ENCODE assay signal across 9 mouse cellular contexts in genomic region chr4:106955729-106956712, GRCm38 (mm10). TPM values are rescaled to one million over a fixed set of nuclear protein-coding genes. Genes with fewer than 3 reads are reported as not detected.
A peak's percentile ranks its signal among the peaks of the same experiment; 100 is the strongest.
DNase-seq lines count a peak whose midpoint lies in the region; ATAC-seq lines count a peak whose summit lies in the region.
"Had no signal": no experiment of that assay in that cellular context is flagged by ENCODE, and none has a peak within 500 bp of the region (broad histone marks: within the 10 kb centered on the region; RNA-seq: fewer than 3 reads in every experiment).

No protein-coding gene starts in this region.

- DNase-seq in kidney, adult 11 months: no peak
- peak; percentile 74 for DNase-seq in cerebellum, adult 9-10 months
- peak; percentile 81 for DNase-seq in heart, embryonic 10.5 days (ENCODE audit: low spot score)
- DNase-seq in layer of hippocampus, adult 9-11 months: peak; percentile 86
- DNase-seq in right cerebral cortex, postnatal 14 days: peak; percentile 34
- DNase-seq in adrenal gland, postnatal 4 days (ENCODE audit: low spot score in 2 of 2): no peak

- H3K9me3 ChIP-seq in kidney, embryonic 16.5 days (ENCODE audit: low read length): no peaks in the 10 kb centered on the region
- H3K9me3 ChIP-seq in heart, embryonic 10.5 days: no peaks in the 10 kb centered on the region
- no peaks in the 10 kb centered on the region for H3K9me3 ChIP-seq in lung, embryonic 16.5 days (ENCODE audit: control insufficient read depth, low read length)

- no peak overlapping the region for H3K4me2 ChIP-seq in kidney, embryonic 16.5 days (replicated peaks; ENCODE audit: low read depth, low read length)
- H3K4me2 ChIP-seq in lung, embryonic 16.5 days (ENCODE audit: low read depth, low read length): no peak overlapping the region

- H3K36me3 ChIP-seq in kidney, embryonic 16.5 days (ENCODE audit: insufficient read depth, low read length): peaks cover 4% of the 10 kb centered on the region; the same call in 1 of the 2 replicates
- H3K36me3 ChIP-seq in heart, embryonic 10.5 days: peaks cover 27% of the 10 kb centered on the region
- H3K36me3 ChIP-seq in lung, embryonic 16.5 days (ENCODE audit: control insufficient read depth, insufficient read depth, low read length): no peaks in the 10 kb centered on the region

- H3K27me3 ChIP-seq in kidney, embryonic 16.5 days (ENCODE audit: insufficient read depth, low read length): no peaks in the 10 kb centered on the region
- H3K27me3 ChIP-seq in heart, embryonic 10.5 days (ENCODE audit: insufficient read depth, poor library complexity, severe bottlenecking): no peaks in the 10 kb centered on the region
- H3K27me3 ChIP-seq in lung, embryonic 16.5 days (ENCODE audit: control insufficient read depth, insufficient read depth, low read depth, low read length): no peaks in the 10 kb centered on the region
- H3K27me3 ChIP-seq: Patski had no signal

- H3K4me3 ChIP-seq in kidney, embryonic 16.5 days (ENCODE audit: low read length): no peak overlapping the region
- peak overlapping the region; percentile 29; the same call in 1 of the 2 replicates for H3K4me3 ChIP-seq in heart, embryonic 10.5 days
- H3K4me3 ChIP-seq in lung, embryonic 16.5 days (ENCODE audit: low read length): no peak overlapping the region

- 44% methylated on average over 19 of the region's 19 CpGs for WGBS in kidney, embryonic 16.5 days
- 40% methylated on average over 19 of the region's 19 CpGs for whole genome bisulfite sequencing in heart, embryonic 10.5 days
- 22% methylated on average over 19 of the region's 19 CpGs for WGBS in lung, embryonic 16.5 days

- H3K27ac ChIP-seq in kidney, embryonic 16.5 days (ENCODE audit: low read length): 0 out of 2 replicates have a peak overlapping the region, but pooled peaks have one; percentile 5
- peak overlapping the region; percentile 75 for H3K27ac ChIP-seq in heart, embryonic 10.5 days
- H3K27ac ChIP-seq in lung, embryonic 16.5 days (ENCODE audit: low read length): peak overlapping the region; percentile 64

- H3K9ac ChIP-seq in kidney, embryonic 16.5 days (replicated peaks; ENCODE audit: low read length): no peak overlapping the region
- no peak overlapping the region for H3K9ac ChIP-seq in lung, embryonic 16.5 days (ENCODE audit: low read length)

- ATAC-seq in kidney, embryonic 16.5 days (ENCODE audit: low FRiP score, low TSS enrichment): peak; percentile 52; the same call in 1 of the 2 replicates
- peak; percentile 79 for ATAC-seq in lung, embryonic 16.5 days (ENCODE audit: low read depth)
- ATAC-seq: Patski had no signal

- peaks cover 52% of the 10 kb centered on the region for H3K4me1 ChIP-seq in kidney, embryonic 16.5 days (ENCODE audit: insufficient read depth, low read length)
- peaks cover 82% of the 10 kb centered on the region for H3K4me1 ChIP-seq in heart, embryonic 10.5 days
- peaks cover 37% of the 10 kb centered on the region for H3K4me1 ChIP-seq in lung, embryonic 16.5 days (replicated peaks; ENCODE audit: control insufficient read depth, insufficient read depth, low read length)

RNA-seq across cellular contexts. Expression of gene Ssbp3, which starts 45.5 kb away (rescaled TPM):
- polyA plus RNA-seq in kidney, embryonic 16.5 days (2015; fragmentation: Nextera tagmentation; extraction: Ambion mirVana): 66.4 and 79.4 TPM in 2 replicates
- 69.6 and 139 TPM in 2 replicates for polyA plus RNA-seq in heart, embryonic 10.5 days (2016; fragmentation: Nextera tagmentation; extraction: Ambion mirVana)
- polyA plus RNA-seq in lung, embryonic 16.5 days (2015; fragmentation: Nextera tagmentation; extraction: Ambion mirVana): 49.5 and 61.7 TPM in 2 replicates
- 100 to 1,000 TPM in 1 of 2 experiments, 10 to 100 TPM in 1; 95.2 to 103 TPM for total RNA-seq in adrenal gland, postnatal 4 days (2021)

Comparison
In these comparisons a context has a peak if more than half of its experiments do, and no peak if none do; other contexts are left out.
1. H3K27ac ChIP-seq: peak in every context shown above with its lines; median percentile 75 in heart, embryonic 10.5 days; 64 in lung, embryonic 16.5 days; 5 in kidney, embryonic 16.5 days.
2. DNase-seq: peak in cerebellum, adult 9-10 months (single experiment), heart, embryonic 10.5 days (single experiment), layer of hippocampus, adult 9-11 months (single experiment) and right cerebral cortex, postnatal 14 days (single experiment); none in kidney, adult 11 months (single experiment) and adrenal gland, postnatal 4 days (0 of 2).